Mouse (Mus musculus): ENCODE results near the gene Ppef1.

Ppef1 gene

DNA sequence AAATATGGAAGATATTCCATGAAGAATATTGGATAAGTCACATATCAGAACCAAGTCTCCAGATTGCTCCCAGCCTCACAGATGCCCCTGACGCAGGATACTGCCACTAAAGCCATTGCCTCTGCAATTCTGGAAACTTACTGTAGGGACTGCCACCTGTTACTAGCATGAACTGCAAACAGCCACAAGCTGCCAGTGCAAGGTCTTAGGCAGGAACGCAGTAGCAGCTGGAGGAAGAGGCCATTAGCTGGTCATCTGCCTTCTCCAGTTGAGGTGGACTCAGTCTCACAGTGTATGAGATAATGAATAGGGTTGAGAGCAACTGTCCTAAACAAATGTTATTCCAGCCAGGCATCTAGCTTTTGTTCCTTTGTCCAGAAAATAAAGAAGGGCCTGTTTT is 137.5 kb downstream of the Ppef1 start:
- DNase-seq (ENCODE audit: low spot score in 2 of 2) = no peak

DNA sequence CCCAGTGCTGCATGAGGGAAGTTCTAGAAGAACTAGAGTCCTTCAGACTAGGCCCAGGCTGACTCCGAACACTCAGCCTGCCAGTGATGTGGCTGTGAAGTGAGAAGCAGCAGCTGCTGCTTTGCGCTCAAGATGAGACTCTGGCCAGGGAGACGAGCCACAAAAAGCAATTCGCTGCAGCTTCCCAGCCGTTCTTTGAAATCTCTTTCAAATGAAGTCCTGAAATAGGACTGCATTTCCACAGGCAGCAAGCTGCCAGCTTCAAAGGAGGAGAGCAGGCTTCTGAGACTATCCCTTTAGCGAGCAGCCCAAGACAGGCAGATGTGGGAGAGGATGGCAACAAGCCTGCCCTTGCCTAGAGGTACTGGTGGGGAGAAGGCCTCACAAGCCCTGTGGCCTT is 142.6 kb downstream of the Ppef1 start:
- no peak for DNase-seq (ENCODE audit: low spot score in 2 of 2)

DNA sequence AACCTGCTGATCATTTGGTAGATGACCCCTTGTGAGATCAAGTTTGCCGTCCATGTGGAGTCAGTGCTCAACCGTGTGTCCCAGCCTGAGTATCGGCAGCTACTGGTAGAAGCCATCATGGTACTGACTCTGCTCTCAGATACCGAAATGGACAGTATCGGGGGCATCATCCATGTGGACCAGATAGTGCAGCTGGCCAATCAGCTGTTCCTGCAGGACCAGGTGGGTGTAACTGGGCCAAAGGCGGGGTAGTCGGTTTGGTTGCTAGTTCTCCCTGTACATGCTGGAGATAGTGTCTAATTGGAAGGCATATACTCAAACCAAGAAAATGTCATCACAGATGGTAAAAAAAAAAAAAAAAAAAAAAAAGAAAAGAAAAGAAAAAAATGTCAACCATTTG is 145.4 kb downstream of the Ppef1 start:
- no peak for DNase-seq (ENCODE audit: low spot score in 2 of 2)

DNA sequence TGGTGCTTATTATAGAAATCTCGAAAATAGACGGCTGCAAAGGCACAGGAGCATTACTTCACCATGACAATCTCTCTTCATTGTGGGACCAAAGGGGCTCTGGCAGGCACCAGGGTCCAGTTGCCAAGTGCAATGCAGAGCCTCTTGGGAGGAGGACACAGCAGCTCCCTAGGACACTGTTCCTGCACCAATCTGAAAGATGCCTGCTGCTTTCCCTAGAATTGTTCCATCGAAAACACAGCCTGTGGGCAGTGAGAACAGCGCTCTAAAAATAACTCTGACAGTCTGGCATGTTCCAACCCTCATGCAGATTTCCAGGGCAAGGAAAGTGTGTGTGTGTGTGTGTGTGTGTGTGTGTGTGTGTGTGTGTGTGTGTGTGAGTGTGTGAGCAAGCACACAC is 147.0 kb downstream of the Ppef1 start:
- no peak for DNase-seq (ENCODE audit: low spot score in 2 of 2)

DNA sequence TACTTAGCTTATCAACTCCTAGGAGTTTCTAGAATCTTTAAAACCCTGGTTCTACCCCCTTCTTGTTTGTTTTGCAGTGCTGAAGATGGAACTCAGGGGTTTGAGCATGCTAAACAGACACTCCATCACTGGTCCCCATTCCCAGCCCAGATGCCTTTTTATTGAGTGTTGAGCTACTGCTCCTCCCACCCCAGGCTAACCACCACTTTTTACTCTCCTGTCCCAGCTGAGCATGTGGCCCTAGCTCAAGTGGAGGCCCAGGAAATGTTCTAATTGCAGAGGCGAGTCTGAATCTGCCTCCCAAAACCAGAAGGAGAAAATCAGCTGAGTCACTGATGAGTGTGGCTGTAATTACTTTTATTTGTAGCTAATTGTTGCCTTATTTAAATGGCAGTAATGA is 150.5 kb downstream of the Ppef1 start:
- no peak for DNase-seq (ENCODE audit: low spot score in 2 of 2)

DNA sequence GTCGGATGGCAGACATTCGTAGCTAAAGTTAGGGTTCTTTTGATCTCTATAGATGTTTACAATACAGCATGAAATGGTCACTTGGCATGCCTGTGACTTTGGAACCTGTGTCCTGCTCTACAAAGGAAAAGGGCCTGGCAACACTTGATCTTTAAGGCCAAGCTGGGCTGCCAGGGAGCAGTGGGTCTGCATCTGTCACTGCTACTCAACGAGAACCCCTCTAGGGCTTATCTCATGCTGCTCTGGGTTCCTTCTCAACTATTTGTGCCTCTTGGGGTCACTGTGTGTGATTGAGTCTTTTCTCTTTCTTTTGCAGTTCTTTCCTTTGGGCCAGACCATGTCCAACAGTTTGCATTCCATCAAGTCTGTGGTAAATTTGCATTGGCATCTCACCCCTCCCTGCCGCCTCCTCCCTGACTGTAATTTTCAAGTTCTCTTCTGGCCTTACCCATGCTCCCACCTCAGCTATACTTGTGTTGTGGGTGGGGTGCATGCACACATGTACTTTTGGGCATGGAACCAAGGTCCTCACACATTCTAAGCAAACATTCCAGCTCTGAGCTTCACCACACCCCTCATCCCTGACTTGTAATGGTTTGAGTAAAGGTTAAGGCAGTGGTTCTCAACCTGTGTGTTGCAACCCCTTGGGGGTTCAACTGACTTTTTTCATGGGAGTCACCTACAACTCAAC is 151.3 kb downstream of the Ppef1 start:
- no peak for DNase-seq (ENCODE audit: low spot score in 2 of 2)

DNA sequence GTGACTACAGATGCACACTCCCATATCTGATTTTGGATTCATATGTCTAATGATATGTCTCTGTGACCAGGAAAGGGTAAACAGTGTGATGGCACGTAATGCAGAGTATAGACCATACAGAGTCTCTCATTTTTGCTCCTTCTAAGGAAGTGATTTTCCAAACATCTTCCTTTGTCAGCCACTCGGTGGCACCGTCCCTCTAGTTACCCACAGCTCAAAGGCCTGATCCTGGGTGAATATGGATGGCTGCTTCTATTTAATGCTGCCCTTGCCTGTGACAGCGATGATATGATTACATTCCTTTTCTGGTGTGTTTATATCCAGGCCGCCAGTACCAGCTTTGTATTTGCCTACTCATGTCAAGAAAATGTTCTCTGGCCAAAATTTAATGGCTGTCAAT is 152.0 kb downstream of the Ppef1 start:
- no peak for DNase-seq (ENCODE audit: low spot score in 2 of 2)

All from frontal cortex, postnatal 14 days (tissue).